Mouse (Mus musculus) adrenal gland, postnatal 14 days (tissue): ENCODE measurements around the gene Gnai2. TPM values are rescaled to one million over a fixed set of nuclear protein-coding genes. Genes with fewer than 3 reads are reported as not detected.

Experiments used
- DNase-seq: peaks from one replicate; pipeline ENCODE4 v3.0.0; 2021; ENCODE audit warnings: mixed read lengths
- total RNA-seq: library from RNA; stranded (reverse); gene quantifications from 2 replicates; pipeline ENCODE4 v1.2.3, GENCODE M21; 2021

Gene Gnai2
- total RNA-seq, 1 experiment from 2014 or later = 249 TPM

DNA sequence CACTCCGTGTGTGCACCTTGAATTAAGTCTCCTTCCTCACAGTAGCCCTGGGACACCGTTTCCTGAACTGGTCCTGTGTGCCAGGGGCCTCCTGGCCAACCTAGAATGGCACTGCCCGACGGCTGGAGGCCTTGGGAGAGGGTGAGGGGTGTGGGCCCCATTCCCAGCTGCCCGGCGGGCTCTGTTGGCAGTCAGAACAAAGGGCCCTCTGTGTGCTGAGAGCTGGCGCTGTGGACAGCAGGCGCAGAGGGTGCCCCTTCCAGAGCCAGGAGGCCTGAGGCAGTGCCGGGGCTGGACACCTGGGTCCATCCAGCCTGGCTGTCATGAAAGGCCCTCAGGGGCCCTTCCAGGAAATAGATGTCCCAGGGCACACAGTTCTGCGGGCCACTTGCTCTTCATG, 24.4 kb upstream of the Gnai2 start:
- DNase-seq = no peak

DNA sequence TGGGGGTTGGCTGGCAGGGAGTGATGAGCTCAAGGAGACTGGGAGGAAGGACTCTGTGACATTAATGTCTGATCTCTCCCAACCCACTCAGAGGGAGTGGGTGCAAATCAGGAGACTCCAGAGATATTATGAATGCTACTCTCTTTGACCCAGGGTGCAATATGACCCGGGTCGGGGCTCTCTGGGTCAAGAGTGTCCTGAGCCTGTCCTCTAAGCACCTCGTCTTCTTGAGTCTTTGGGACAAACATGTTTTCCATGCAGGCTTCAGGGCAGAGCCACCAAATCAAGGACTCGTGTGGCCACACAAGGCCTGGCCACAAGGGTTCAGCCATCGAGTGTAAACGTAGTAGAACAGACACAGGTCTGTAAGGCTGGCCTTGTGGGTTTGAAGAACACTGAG, 22.9 kb upstream of the Gnai2 start:
- no peak for DNase-seq

GRCm38 (mm10) chr9:107657144-107657543, 22.0 kb upstream of the Gnai2 start:
- no peak for DNase-seq

DNA sequence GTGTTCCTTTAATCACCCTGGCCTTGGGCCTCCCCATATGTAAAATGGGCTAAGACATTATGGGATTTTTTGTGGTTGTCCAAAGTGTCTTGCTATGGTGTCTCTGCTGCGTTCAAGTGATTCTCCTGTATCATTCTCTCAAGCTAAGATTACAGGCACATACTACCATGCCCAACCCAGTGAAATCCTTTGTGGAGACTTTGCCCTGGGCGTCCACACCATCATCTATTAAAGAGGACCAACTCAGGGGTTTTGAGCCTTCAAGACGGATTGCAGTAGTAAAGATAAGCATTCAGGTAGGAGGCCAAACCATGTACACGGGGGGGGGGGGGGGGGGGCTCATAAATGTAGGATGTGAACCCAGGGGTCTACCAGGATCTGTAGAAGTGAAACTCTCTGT, 19.4 kb upstream of the Gnai2 start:
- no peak for DNase-seq

GRCm38 (mm10) chr9:107653474-107653873, 18.3 kb upstream of the Gnai2 start:
- DNase-seq = no peak

DNA sequence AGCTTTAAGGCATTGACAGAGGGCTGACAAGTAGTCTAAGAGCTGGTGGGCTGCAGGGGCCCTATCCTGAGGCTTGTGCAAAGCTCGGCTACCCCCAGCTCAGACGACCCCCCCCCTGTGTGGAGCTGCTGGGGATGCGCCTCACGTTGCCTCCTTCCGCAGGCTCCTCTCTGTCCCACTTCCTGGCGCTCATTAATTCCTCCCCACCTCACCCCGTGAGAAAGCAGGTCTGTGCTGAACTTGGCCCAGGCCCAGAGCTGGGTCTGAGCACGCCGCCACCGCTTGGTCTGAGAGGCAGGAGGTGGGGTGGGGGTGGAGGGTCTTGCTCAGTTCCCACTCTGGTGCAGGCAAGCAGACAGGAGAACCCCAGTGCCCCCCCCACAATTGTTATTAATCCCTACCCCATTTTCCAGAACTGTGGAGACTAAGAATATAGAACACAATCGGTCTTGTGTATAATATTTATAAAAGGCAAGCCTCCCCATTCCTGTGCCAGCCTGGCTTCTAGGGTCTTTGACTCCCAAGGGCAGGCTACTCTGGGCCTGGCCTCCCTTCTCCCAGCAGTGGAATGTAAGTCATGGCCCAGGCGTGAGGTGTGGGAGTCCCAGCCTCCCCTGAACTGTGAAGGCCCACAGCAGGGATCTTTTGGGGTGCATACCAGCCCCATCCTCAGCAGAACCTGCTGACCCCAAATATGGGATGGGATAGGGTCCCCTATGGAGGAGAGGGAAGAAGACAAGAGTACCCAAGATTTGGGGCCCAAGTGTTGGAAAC, 15.7 kb upstream of the Gnai2 start:
- no peak for DNase-seq

GRCm38 (mm10) chr9:107650225-107650624, 15.1 kb upstream of the Gnai2 start:
- DNase-seq = no peak

GRCm38 (mm10) chr9:107648767-107649166, 13.6 kb upstream of the Gnai2 start:
- DNase-seq = no peak

GRCm38 (mm10) chr9:107646975-107647374, 11.8 kb upstream of the Gnai2 start:
- no peak for DNase-seq

DNA sequence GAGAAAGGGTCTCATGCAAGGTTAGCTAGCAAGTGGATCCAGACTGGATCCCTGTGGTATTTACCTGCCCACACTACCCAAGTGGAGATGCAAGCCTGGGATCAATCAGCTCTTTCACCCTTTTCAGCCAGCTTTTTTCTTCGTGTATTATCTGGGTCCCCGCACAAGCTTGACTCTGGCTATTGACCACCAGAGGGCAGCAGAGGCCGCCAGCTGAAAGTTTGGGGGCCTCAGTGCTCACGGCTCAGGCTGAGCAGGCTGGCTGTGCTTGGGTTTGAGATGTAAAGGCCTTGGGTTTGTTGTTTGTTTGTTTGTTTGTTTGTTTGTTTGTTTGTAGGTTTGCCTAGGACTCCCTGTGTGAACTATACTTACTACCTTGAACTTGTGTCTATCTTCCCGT, 10.4 kb upstream of the Gnai2 start:
- peak; percentile 86 for DNase-seq

- no peak for DNase-seq
These were observed 10.0 kb upstream of the Gnai2 start for GRCm38 (mm10) chr9:107645153-107645510.

- peak; percentile 95 for DNase-seq
These were observed 9.5 kb upstream of the Gnai2 start for GRCm38 (mm10) chr9:107644495-107645152.

DNA sequence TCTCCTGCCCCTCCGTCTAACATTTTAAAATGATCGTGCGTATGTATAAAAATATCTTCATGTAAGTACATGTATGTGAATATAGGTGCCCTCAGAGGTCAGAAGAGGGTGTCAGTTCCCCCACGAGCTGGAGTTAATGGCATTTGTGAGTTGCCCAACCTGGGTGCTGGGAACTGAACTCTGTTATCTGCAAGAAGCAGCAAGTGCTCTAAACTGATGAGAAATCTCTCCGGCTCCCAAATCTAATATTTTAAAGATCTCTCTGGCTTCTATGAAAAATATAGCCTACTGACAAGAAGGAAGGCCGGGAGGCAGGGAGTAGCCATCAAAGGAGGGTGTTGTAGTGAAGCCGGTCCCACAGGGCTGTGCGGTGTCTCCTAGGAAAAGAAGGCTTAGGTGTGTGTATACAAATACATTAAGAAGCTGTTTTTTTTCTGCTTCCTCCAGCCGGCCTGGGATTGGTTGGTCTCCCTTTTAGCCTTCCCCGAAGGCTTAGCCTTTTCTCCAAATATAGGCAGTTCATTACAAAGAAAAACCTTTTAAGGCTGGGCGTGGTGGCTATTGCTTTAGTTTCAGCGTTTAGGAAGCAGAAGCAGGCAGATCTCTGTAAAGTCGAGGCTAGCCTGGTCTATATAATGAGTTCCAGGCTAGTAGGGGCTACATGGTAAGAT, 8.5 kb upstream of the Gnai2 start:
- no peak for DNase-seq

DNA sequence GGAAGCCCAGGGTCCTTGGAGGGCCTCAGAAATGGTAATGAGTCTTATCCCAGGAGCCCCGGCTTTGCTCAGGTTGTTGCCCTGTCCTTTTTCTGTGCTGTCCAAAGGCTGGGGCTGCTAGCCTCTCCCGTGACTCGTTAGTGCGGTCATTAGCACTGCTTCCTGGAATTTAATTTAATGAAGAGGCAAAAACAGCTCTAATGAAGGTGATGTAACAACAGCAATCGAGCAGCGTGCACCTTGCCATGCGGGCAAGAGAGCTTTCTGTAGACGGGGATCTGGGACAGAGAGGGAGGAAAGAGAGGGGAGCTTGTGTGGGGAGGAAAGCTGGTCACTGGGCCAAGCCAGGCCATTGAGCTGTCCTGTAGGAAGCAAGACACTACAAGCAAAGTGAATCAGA, 6.5 kb upstream of the Gnai2 start:
- no peak for DNase-seq

- DNase-seq = peak; percentile 37
These were observed 5.1 kb upstream of the Gnai2 start for GRCm38 (mm10) chr9:107640257-107640772.

DNA sequence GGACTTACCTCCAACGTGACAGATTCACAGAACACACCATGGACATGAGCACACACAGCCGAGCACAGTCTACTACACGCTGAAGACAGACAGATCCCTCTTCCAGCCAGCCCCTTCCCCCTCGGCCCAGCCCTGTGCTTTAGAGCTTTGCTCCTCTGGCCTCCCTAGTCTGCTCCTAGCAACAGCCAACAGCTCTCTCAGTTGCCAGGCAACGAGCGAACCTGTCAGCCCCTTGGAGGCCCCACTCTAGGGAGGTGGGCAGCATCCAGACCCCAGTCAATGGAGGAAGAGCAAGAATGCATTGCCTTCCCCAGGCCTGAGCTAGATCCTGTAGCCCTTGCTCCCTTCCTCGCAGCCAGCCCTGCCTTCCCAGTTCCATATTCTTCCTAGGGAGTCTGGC, 1.9 kb upstream of the Gnai2 start:
- DNase-seq = no peak

GRCm38 (mm10) chr9:107634406-107635278, 525 bp downstream of the Gnai2 start:
- DNase-seq = no peak

DNA sequence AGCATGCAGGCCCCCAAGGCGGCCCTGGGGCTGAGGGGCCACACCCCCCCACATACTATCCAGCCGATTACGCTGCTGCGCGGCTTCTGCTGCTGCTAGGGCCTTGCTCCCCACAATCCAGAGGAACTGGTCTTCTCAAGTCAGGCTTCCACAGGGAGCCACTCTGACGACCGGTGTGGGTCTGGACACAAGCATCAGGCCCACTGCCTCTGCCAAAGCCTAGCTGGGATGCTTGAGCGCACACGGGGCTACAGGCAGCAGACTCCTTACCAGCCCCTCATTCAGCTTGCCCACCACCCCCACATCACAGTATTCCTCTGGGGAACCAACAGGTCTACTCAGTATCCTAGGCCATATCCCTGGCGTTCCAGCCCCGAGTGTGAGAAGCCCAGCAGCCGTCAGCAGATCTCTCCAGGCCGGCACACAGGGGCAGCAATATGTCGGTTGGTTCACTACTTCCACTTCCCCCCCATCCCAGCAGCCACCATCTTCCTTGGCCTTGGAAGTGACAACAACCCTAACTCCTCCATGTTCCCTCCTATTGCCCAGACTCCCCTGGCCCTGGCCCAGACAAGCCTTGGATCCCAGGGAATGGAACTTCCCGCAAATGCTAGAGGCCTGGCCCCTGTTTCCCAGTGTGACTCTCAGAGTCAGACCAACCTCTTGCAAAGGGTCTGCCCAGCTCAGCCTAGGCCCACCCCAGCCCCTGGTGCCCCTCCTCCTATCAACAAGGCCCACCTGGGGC, 1.3 kb downstream of the Gnai2 start:
- peak; percentile 65 for DNase-seq

- DNase-seq = peak; percentile 91
These were observed 2.0 kb downstream of the Gnai2 start for GRCm38 (mm10) chr9:107633091-107633660.

DNA sequence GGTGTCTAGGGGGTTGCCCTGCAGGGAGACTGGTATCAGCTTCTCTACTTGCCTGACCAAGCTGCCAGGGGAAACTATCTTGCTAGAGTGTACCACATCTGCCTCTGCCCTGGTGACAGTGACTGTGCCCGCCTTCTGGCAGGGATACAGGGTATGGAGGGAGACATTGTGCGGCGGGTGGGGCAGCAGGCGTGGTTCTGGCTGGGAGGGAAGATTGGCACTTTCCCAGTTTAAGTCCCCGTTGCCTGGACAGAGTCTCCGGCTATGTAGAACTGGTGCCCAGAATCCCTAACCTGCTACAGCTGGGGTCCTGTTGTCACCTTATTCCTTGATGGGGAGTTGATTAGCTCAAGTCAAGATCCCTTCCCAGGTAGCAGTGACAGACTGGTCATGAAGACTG, 2.7 kb downstream of the Gnai2 start:
- DNase-seq = peak; percentile 63

DNA sequence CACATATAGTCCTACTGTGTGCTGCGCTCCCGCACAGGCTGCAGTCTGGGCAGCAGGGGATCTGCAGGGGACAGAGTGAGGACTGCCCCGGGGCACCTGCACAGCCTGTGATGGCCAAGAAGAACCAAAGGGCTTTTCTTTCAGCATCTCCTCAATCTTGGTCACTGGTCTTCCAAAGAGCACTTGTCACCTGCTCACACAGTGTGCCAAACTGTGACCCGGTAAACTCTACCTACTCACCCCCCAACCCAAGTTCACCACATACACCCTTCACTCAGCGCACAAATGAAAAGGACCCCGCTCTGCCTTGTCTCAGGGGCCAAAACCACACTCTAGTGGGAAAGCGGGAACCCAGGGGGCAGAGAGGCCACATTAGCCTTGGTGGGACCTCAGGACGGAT, 3.3 kb downstream of the Gnai2 start:
- DNase-seq = no peak
